Mouse (Mus musculus): ENCODE data around the gene E130208F15Rik. TPM values are rescaled to one million over a fixed set of nuclear protein-coding genes. Genes with fewer than 3 reads are reported as not detected.

The E130208F15Rik gene
- total RNA-seq, 2 experiments from 2014 or later: 0.85 to 0.88 TPM

Other genes starting within 250 kb of the E130208F15Rik start
- gene Zfp82, start 248.8 kb upstream of the E130208F15Rik start, total RNA-seq (2021): 1 to 10 TPM; 2.0 to 2.1 TPM
- gene Gm26920, start 231.3 kb upstream of the E130208F15Rik start, total RNA-seq (2021): not detected
- gene Zfp566, start 231.2 kb upstream of the E130208F15Rik start, total RNA-seq (2021): 1 to 10 TPM; 1.5 to 1.8 TPM
- 10 to 100 TPM; 35.9 to 40.9 TPM for gene Zfp260, start 227.0 kb upstream of the E130208F15Rik start, total RNA-seq (2021)
- gene Zfp382, start 199.8 kb upstream of the E130208F15Rik start, total RNA-seq (2021): 1 to 10 TPM; 4.2 to 4.4 TPM
- gene Zfp146, start 152.0 kb upstream of the E130208F15Rik start, total RNA-seq (2021): 10 to 100 TPM; 29.6 to 34.9 TPM
- 1,000 to 10,000 TPM; 1,873 to 1,882 TPM for gene Cox7a1, start 137.6 kb upstream of the E130208F15Rik start, total RNA-seq (2021)
- 100 to 1,000 TPM; 285 to 301 TPM for gene Capns1, start 122.9 kb upstream of the E130208F15Rik start, total RNA-seq (2021)
- 10 to 100 TPM; 52.8 to 55.5 TPM for gene Polr2i, start 89.8 kb upstream of the E130208F15Rik start, total RNA-seq (2021)
- gene Tbcb, start 89.5 kb upstream of the E130208F15Rik start, total RNA-seq (2021): 10 to 100 TPM; 47.4 to 60.8 TPM
- not detected for gene Ovol3, start 86.0 kb upstream of the E130208F15Rik start, total RNA-seq (2021)
- under 1 TPM; 0.22 to 0.43 TPM for gene Thap8, start 41.6 kb upstream of the E130208F15Rik start, total RNA-seq (2021)
- 1 to 10 TPM; 2.7 to 2.9 TPM for gene Wdr62, start 41.3 kb upstream of the E130208F15Rik start, total RNA-seq (2021)
- gene Clip3, start 30.0 kb upstream of the E130208F15Rik start, total RNA-seq (2021): 10 to 100 TPM in 1 of 2 experiments, 1 to 10 TPM in 1; 7.0 to 14.1 TPM
- gene Alkbh6, start 13.0 kb upstream of the E130208F15Rik start, total RNA-seq (2021): 10 to 100 TPM; 22.0 to 23.0 TPM
- gene Syne4, start 6.9 kb upstream of the E130208F15Rik start, total RNA-seq (2021): 1 to 10 TPM; 1.4 to 1.8 TPM
- gene Sdhaf1, start 2.2 kb downstream of the E130208F15Rik start, total RNA-seq (2021): 10 to 100 TPM; 12.1 to 12.8 TPM
- 1 to 10 TPM in 1 of 2 experiments, under 1 TPM in 1; 0.83 to 1.2 TPM for gene Lrfn3, start 41.0 kb downstream of the E130208F15Rik start, total RNA-seq (2021)
- gene Tyrobp, start 92.0 kb downstream of the E130208F15Rik start, total RNA-seq (2021): 10 to 100 TPM; 18.6 to 19.9 TPM
- gene Hcst, start 98.1 kb downstream of the E130208F15Rik start, total RNA-seq (2021): 1 to 10 TPM; 1.2 to 1.3 TPM
- gene Nfkbid, start 100.0 kb downstream of the E130208F15Rik start, total RNA-seq (2021): under 1 TPM; 0.67 to 0.71 TPM
- gene Aplp1, start 123.8 kb downstream of the E130208F15Rik start, total RNA-seq (2021): 1 to 10 TPM; 4.0 to 4.4 TPM
- not detected for gene Kirrel2, start 135.9 kb downstream of the E130208F15Rik start, total RNA-seq (2021)
- gene Nphs1, start 136.6 kb downstream of the E130208F15Rik start, total RNA-seq (2021): not detected
- not detected for gene Prodh2, start 171.9 kb downstream of the E130208F15Rik start, total RNA-seq (2021)
- gene Arhgap33, start 213.3 kb downstream of the E130208F15Rik start, total RNA-seq (2021): 1 to 10 TPM; 2.7 to 3.2 TPM
- gene Hspb6, start 230.4 kb downstream of the E130208F15Rik start, total RNA-seq (2021): 100 to 1,000 TPM; 425 to 488 TPM
- gene Proser3, start 230.6 kb downstream of the E130208F15Rik start, total RNA-seq (2021): 1 to 10 TPM; 4.6 to 5.3 TPM
- gene Lin37, start 238.1 kb downstream of the E130208F15Rik start, total RNA-seq (2021): 10 to 100 TPM; 14.4 to 16.4 TPM
- 10 to 100 TPM; 63.8 to 65.6 TPM for gene U2af1l4, start 241.6 kb downstream of the E130208F15Rik start, total RNA-seq (2021)
- gene Gm49396, start 241.6 kb downstream of the E130208F15Rik start, total RNA-seq (2021): 1 to 10 TPM; 1.9 to 2.4 TPM
- 10 to 100 TPM; 66.3 to 67.3 TPM for gene Psenen, start 241.9 kb downstream of the E130208F15Rik start, total RNA-seq (2021)
- gene Igflr1, start 243.7 kb downstream of the E130208F15Rik start, total RNA-seq (2021): 1 to 10 TPM; 1.9 to 2.5 TPM

Measured in heart, postnatal 14 days (tissue).